Mouse (Mus musculus) adrenal gland, postnatal 36 days (tissue): ENCODE measurements around the gene Sh3bp5. TPM values are rescaled to one million over a fixed set of nuclear protein-coding genes. Genes with fewer than 3 reads are reported as not detected.

ENCODE experiments used
- total RNA-seq, 2 experiments: library from RNA; stranded (reverse); gene quantifications; 2 replicates each; pipeline ENCODE4 v1.2.3; 2021

Sh3bp5 gene
- total RNA-seq, 2 experiments from 2014 or later = 147 to 211 TPM

Other genes with a start within 250 kb of the Sh3bp5 start
- gene Tnnc1, start 227.8 kb downstream of the Sh3bp5 start, total RNA-seq = 1 to 10 TPM in 1 of 2 experiments, under 1 TPM in 1; 0.76 to 1.5 TPM
- 100 to 1,000 TPM; 265 to 294 TPM for gene Nisch, start 219.1 kb downstream of the Sh3bp5 start, total RNA-seq
- gene Sema3g, start 218.2 kb downstream of the Sh3bp5 start, total RNA-seq = 1 to 10 TPM; 5.7 to 9.6 TPM
- 1 to 10 TPM; 5.1 to 8.9 TPM for gene Phf7, start 184.8 kb downstream of the Sh3bp5 start, total RNA-seq
- gene Bap1, start 184.6 kb downstream of the Sh3bp5 start, total RNA-seq = 10 to 100 TPM; 61.8 to 63.2 TPM
- 1 to 10 TPM; 1.5 to 1.7 TPM for gene Dnah1, start 112.2 kb downstream of the Sh3bp5 start, total RNA-seq
- 10 to 100 TPM; 43.5 to 45.0 TPM for gene Capn7, start 99.4 kb downstream of the Sh3bp5 start, total RNA-seq
- 10 to 100 TPM; 42.3 to 70.7 TPM for gene Eaf1, start 58.3 kb upstream of the Sh3bp5 start, total RNA-seq
- 10 to 100 TPM; 20.4 to 21.3 TPM for gene Mettl6, start 59.0 kb upstream of the Sh3bp5 start, total RNA-seq
- not detected for gene Colq, start 155.3 kb upstream of the Sh3bp5 start, total RNA-seq
- gene Gm49387, start 204.8 kb upstream of the Sh3bp5 start, total RNA-seq = not detected
- 10 to 100 TPM; 48.3 to 73.1 TPM for gene Btd, start 204.9 kb upstream of the Sh3bp5 start, total RNA-seq
- 10 to 100 TPM; 27.4 to 66.4 TPM for gene Hacl1, start 205.2 kb upstream of the Sh3bp5 start, total RNA-seq